Mouse (Mus musculus) CH12.LX (cell line): Measurements from ENCODE around the gene Tdrd6.

Experiments used
- CHD1 ChIP-seq: IDR thresholded peaks from 2 replicates; pipeline ENCODE4 v1.6.1; 2012; ENCODE audit warnings: low read depth, low read length, improper control_type of control experiment, inconsistent platforms
- CTCF ChIP-seq, 2 experiments: IDR thresholded peaks in 1 of 2; conservative IDR thresholded peaks in 1 of 2; 2 replicates each; pipeline ENCODE4 v1.5.1; 2011 to 2012; ENCODE audit warnings: low read depth in 2 of 2, low read length in 2 of 2, improper control_type of control experiment in 1 of 2, inconsistent platforms in 1 of 2, mild to moderate bottlenecking in 1 of 2, moderate library complexity in 1 of 2
- EP300 ChIP-seq: IDR thresholded peaks from 2 replicates; pipeline ENCODE4 v1.6.1; 2011; ENCODE audit warnings: low read length, improper control_type of control experiment
- ETS1 ChIP-seq: conservative IDR thresholded peaks from 2 replicates; pipeline ENCODE4 v1.6.1; 2012; ENCODE audit warnings: low read depth, mild to moderate bottlenecking, inconsistent platforms, low read length, improper control_type of control experiment, moderate library complexity
- GABPA ChIP-seq: IDR thresholded peaks from 2 replicates; pipeline ENCODE4 v1.6.1; 2012; ENCODE audit warnings: low read depth, low read length, improper control_type of control experiment, inconsistent platforms; ENCODE audit not compliant: insufficient replicate concordance
- MAX ChIP-seq: IDR thresholded peaks from 2 replicates; pipeline ENCODE4 v1.6.1; 2011; ENCODE audit warnings: low read length, improper control_type of control experiment
- MAZ ChIP-seq: IDR thresholded peaks from 2 replicates; pipeline ENCODE4 v1.6.1; 2012; ENCODE audit warnings: low read depth, mild to moderate bottlenecking, inconsistent platforms, low read length, improper control_type of control experiment, moderate library complexity
- MXI1 ChIP-seq: IDR thresholded peaks from 2 replicates; pipeline ENCODE4 v1.6.1; 2011; ENCODE audit warnings: mild to moderate bottlenecking, low read depth, low read length, improper control_type of control experiment
- POLR2A ChIP-seq: IDR thresholded peaks from 2 replicates; pipeline ENCODE4 v1.6.1; 2011; ENCODE audit warnings: low read depth, mild to moderate bottlenecking, improper control_type of control experiment, low read length
- SIN3A ChIP-seq: IDR thresholded peaks from 2 replicates; pipeline ENCODE4 v1.6.1; 2012; ENCODE audit warnings: low read length, improper control_type of control experiment, inconsistent platforms
- TBP ChIP-seq: conservative IDR thresholded peaks from 2 replicates; pipeline ENCODE4 v1.6.1; 2011; ENCODE audit warnings: low read depth, low read length, improper control_type of control experiment
- USF1 ChIP-seq: IDR thresholded peaks from 2 replicates; pipeline ENCODE4 v1.6.1; 2014; ENCODE audit warnings: low read depth, mild to moderate bottlenecking, inconsistent platforms, low read length, improper control_type of control experiment
- ZMIZ1 ChIP-seq: IDR thresholded peaks from 2 replicates; pipeline ENCODE4 v1.6.1; 2012; ENCODE audit warnings: low read depth, mild to moderate bottlenecking, inconsistent platforms, low read length, improper control_type of control experiment
- ZNF384 ChIP-seq: IDR thresholded peaks from 2 replicates; pipeline ENCODE4 v1.6.1; 2012; ENCODE audit warnings: low read depth, low read length, improper control_type of control experiment, inconsistent platforms

- TF ChIP-seq CTCF (conservative IDR thresholded peaks at IDR 0.05 in 1 of 2, IDR thresholded peaks at IDR 0.05 in 1 of 2; ENCODE audit: low read depth in 2 of 2, low read length in 2 of 2) (no peak), POLR2A (no peak), MXI1 (no peak), SIN3A (no peak), TBP (no peak), ETS1 (no peak), GABPA (no peak), ZNF384 (no peak), EP300 (no peak), USF1 (no peak), MAX (no peak), CHD1 (no peak), MAZ (no peak), ZMIZ1 (no peak)
Observed at GRCm38 (mm10) chr17:43567593-43567991, 62.5 kb downstream of the Tdrd6 start.
